Mouse (Mus musculus): Measurements from ENCODE around the gene Rbm3. TPM values are rescaled to one million over a fixed set of nuclear protein-coding genes. Genes with fewer than 3 reads are reported as not detected.
"Not testable (repeated sequence)": the region's sequence is repeated elsewhere in the genome, so short reads cannot be mapped to it uniquely, and the experiment has no call there.

Gene Rbm3
- polyA plus RNA-seq, 1 experiment from 2014 or later: 326 TPM

- not testable (repeated sequence) for H3K27ac ChIP-seq (ENCODE audit: poor library complexity, severe bottlenecking); H3K9me3 ChIP-seq (replicated peaks); H3K27me3 ChIP-seq (replicated peaks); H3K4me3 ChIP-seq; H3K4me2 ChIP-seq; H3K36me3 ChIP-seq; H3K9ac ChIP-seq; H3K4me1 ChIP-seq (replicated peaks); ATAC-seq (ENCODE audit: insufficient number of reproducible peaks, low FRiP score)
- 75% methylated on average over 4 of the region's 5 CpGs for WGBS
Observed at GRCm38 (mm10) chrX:8090954-8091347, 54.7 kb downstream of the Rbm3 start.

- ATAC-seq (ENCODE audit: insufficient number of reproducible peaks, low FRiP score): no peak
- Histone ChIP-seq H3K27me3 (replicated peaks) (no peaks in the 10 kb centered on the region), H3K4me2 (no peak within 1 kb of the TSS), H3K4me1 (replicated peaks) (no peaks in the 10 kb centered on the region), H3K27ac (ENCODE audit: poor library complexity, severe bottlenecking) (no peak within 1 kb of the TSS), H3K4me3 (no peak within 1 kb of the TSS), H3K36me3 (no peaks in the 10 kb centered on the region), H3K9me3 (replicated peaks) (no peaks in the 10 kb centered on the region), H3K9ac (no peak within 1 kb of the TSS)
- WGBS: 71% methylated on average over 14 of the region's 14 CpGs
Observed at GRCm38 (mm10) chrX:8090346-8090953, 55.2 kb downstream of the Rbm3 start, which contains the start of gene Was. Gene Was, minus strand, starts transcription at chrX:8090498.

GRCm38 (mm10) chrX:8089746-8090145 is 55.9 kb downstream of the Rbm3 start:
- Histone ChIP-seq H3K9me3 (replicated peaks) (no peaks in the 10 kb centered on the region), H3K27me3 (replicated peaks) (no peaks in the 10 kb centered on the region), H3K36me3 (no peaks in the 10 kb centered on the region), H3K27ac (ENCODE audit: poor library complexity, severe bottlenecking) (no peak overlapping the region), H3K9ac (no peak overlapping the region), H3K4me1 (replicated peaks) (no peaks in the 10 kb centered on the region), H3K4me2 (no peak overlapping the region), H3K4me3 (no peak overlapping the region)
- ATAC-seq (ENCODE audit: insufficient number of reproducible peaks, low FRiP score): no peak
- 78% methylated on average over 3 of the region's 3 CpGs for WGBS

Other genes with a start within 250 kb of the Rbm3 start
- gene Pqbp1, start 246.6 kb downstream of the Rbm3 start, polyA plus RNA-seq (2016; fragmentation: Nextera tagmentation; extraction: Ambion mirVana): 83.8 and 91.4 TPM in 2 replicates
- gene Timm17b, start 246.5 kb downstream of the Rbm3 start, polyA plus RNA-seq (2016; fragmentation: Nextera tagmentation; extraction: Ambion mirVana): 117 and 130 TPM in 2 replicates
- gene Gm10491, start 238.0 kb downstream of the Rbm3 start, polyA plus RNA-seq (2016; fragmentation: Nextera tagmentation; extraction: Ambion mirVana): not detected in 2 replicates
- gene Gm10490, start 236.3 kb downstream of the Rbm3 start, polyA plus RNA-seq (2016; fragmentation: Nextera tagmentation; extraction: Ambion mirVana): not detected in 2 replicates
- 0.39 and 0.40 TPM in 2 replicates for gene Pcsk1n, start 226.1 kb downstream of the Rbm3 start, polyA plus RNA-seq (2016; fragmentation: Nextera tagmentation; extraction: Ambion mirVana)
- gene Eras, start 217.3 kb downstream of the Rbm3 start, polyA plus RNA-seq (2016; fragmentation: Nextera tagmentation; extraction: Ambion mirVana): not detected in 2 replicates
- 30.9 and 32.9 TPM in 2 replicates for gene Hdac6, start 198.0 kb downstream of the Rbm3 start, polyA plus RNA-seq (2016; fragmentation: Nextera tagmentation; extraction: Ambion mirVana)
- 4.4 and 6.4 TPM in 2 replicates for gene Gata1, start 167.8 kb downstream of the Rbm3 start, polyA plus RNA-seq (2016; fragmentation: Nextera tagmentation; extraction: Ambion mirVana)
- gene Glod5, start 127.4 kb downstream of the Rbm3 start, polyA plus RNA-seq (2016; fragmentation: Nextera tagmentation; extraction: Ambion mirVana): 0.30 TPM in 1 of 2 replicates, not detected in the other
- 42.8 and 46.2 TPM in 2 replicates for gene Suv39h1, start 71.1 kb downstream of the Rbm3 start, polyA plus RNA-seq (2016; fragmentation: Nextera tagmentation; extraction: Ambion mirVana)
- gene Was, start 55.4 kb downstream of the Rbm3 start, polyA plus RNA-seq (2016; fragmentation: Nextera tagmentation; extraction: Ambion mirVana): 0.31 TPM in 1 of 2 replicates, not detected in the other
- 26.7 and 28.5 TPM in 2 replicates for gene Wdr13, start 13.0 kb downstream of the Rbm3 start, polyA plus RNA-seq (2016; fragmentation: Nextera tagmentation; extraction: Ambion mirVana)
- gene Tbc1d25, start 30.3 kb upstream of the Rbm3 start, polyA plus RNA-seq (2016; fragmentation: Nextera tagmentation; extraction: Ambion mirVana): 9.2 and 11.1 TPM in 2 replicates
- gene Ebp, start 47.6 kb upstream of the Rbm3 start, polyA plus RNA-seq (2016; fragmentation: Nextera tagmentation; extraction: Ambion mirVana): 23.0 and 24.5 TPM in 2 replicates
- 3.0 and 4.3 TPM in 2 replicates for gene Porcn, start 60.6 kb upstream of the Rbm3 start, polyA plus RNA-seq (2016; fragmentation: Nextera tagmentation; extraction: Ambion mirVana)
- gene Ftsj1, start 106.5 kb upstream of the Rbm3 start, polyA plus RNA-seq (2016; fragmentation: Nextera tagmentation; extraction: Ambion mirVana): 24.7 and 24.8 TPM in 2 replicates
- 14.6 and 16.4 TPM in 2 replicates for gene Slc38a5, start 125.3 kb upstream of the Rbm3 start, polyA plus RNA-seq (2016; fragmentation: Nextera tagmentation; extraction: Ambion mirVana)
- not detected in 2 replicates for gene Ssxb10, start 181.5 kb upstream of the Rbm3 start, polyA plus RNA-seq (2016; fragmentation: Nextera tagmentation; extraction: Ambion mirVana)
- not detected in 2 replicates for gene Ssxb9, start 221.1 kb upstream of the Rbm3 start, polyA plus RNA-seq (2016; fragmentation: Nextera tagmentation; extraction: Ambion mirVana)